Mouse (Mus musculus) liver, embryonic 11.5 days (tissue): ENCODE measurements around the gene Ganab. TPM values are rescaled to one million over a fixed set of nuclear protein-coding genes. Genes with fewer than 3 reads are reported as not detected.

Experiments
- ATAC-seq: fragments of 200-750 bp; cut with Nextera tagmentation; replicated peaks from 2 replicates; pipeline ENCODE4 v1.8.0; 2017; ENCODE audit warnings: moderate number of reproducible peaks, mild to moderate bottlenecking, moderate TSS enrichment, moderate library complexity; ENCODE audit not compliant: low FRiP score
- DNase-seq: peaks from one replicate; pipeline ENCODE4 v3.0.0-alpha.2; 2017; ENCODE audit warnings: low spot score
- H3K27ac ChIP-seq: fragments of 300-500 bp; sonication (generic); 2 replicates; pipeline ENCODE4 v1.5.1; 2014; ENCODE audit warnings: mild to moderate bottlenecking, low read depth, low read length, control low read depth
- H3K27me3 ChIP-seq: fragments of 300-500 bp; sonication (generic); replicated peaks from 2 replicates; pipeline ENCODE4 v1.6.1; 2014; ENCODE audit warnings: low read length, mixed read lengths; ENCODE audit not compliant: control insufficient read depth, insufficient read depth
- H3K36me3 ChIP-seq: fragments of 300-500 bp; sonication (generic); 2 replicates; pipeline ENCODE4 v1.6.1; 2014; ENCODE audit warnings: mild to moderate bottlenecking, low read length, moderate library complexity, mixed read lengths; ENCODE audit not compliant: control insufficient read depth, insufficient read depth
- H3K4me1 ChIP-seq: fragments of 300-500 bp; sonication (generic); replicated peaks from 2 replicates; pipeline ENCODE4 v1.6.1; 2014; ENCODE audit warnings: low read length, mixed read lengths; ENCODE audit not compliant: control insufficient read depth, insufficient read depth
- H3K4me2 ChIP-seq: fragments of 300-500 bp; sonication (generic); 2 replicates; pipeline ENCODE4 v1.6.1; 2014; ENCODE audit warnings: mild to moderate bottlenecking, control low read depth, moderate library complexity
- H3K4me3 ChIP-seq: fragments of 300-500 bp; sonication (generic); 2 replicates; pipeline ENCODE4 v1.5.1; 2014; ENCODE audit warnings: low read depth, low read length, control low read depth
- H3K9ac ChIP-seq: fragments of 300-500 bp; sonication (generic); 2 replicates; pipeline ENCODE4 v1.6.1; 2014; ENCODE audit warnings: low read depth, low read length, control low read depth
- H3K9me3 ChIP-seq: fragments of 300-500 bp; sonication (generic); 2 replicates; pipeline ENCODE4 v1.6.1; 2016; ENCODE audit warnings: low read length, inconsistent platforms, mixed read lengths; ENCODE audit not compliant: control insufficient read depth
- WGBS: fragments of 180-500 bp; shearing (Covaris S2); extraction: QIAGEN DNeasy Blood & Tissue Kit; methylation state at CpG from one replicate; pipeline ENCODE4 v1.1.7; 2014; 5-methylcytosine and 5-hydroxymethylcytosine counted together
- polyA plus RNA-seq: library from polyadenylated mRNA; unstranded; fragments of >200 nt; fragmentation: Nextera tagmentation; extraction: Ambion mirVana; gene quantifications from 2 replicates; pipeline ENCODE4 v1.2.1, GENCODE M21; 2014

Gene Ganab
- polyA plus RNA-seq, 1 experiment from 2014 or later: 91.8 TPM

- Histone ChIP-seq H3K4me3 (peak overlapping the region; percentile 87), H3K27ac (peak overlapping the region; percentile 92), H3K4me2 (peak overlapping the region; percentile 90), H3K9ac (peak overlapping the region; percentile 88), H3K4me1 (peaks cover 34% of the 10 kb centered on the region), H3K36me3 (peaks cover 27% of the 10 kb centered on the region), H3K27me3 (no peaks in the 10 kb centered on the region), H3K9me3 (no peaks in the 10 kb centered on the region)
- WGBS: 10% methylated on average over 11 of the region's 11 CpGs
- ATAC-seq: no peak
- DNase-seq: no peak
Measured at GRCm38 (mm10) chr19:8930117-8930516, 32.2 kb downstream of the Ganab start.

- H3K27ac ChIP-seq: no peak overlapping the region; the same call in 1 of the 2 replicates
- H3K4me2 ChIP-seq: peak overlapping the region; percentile 90
- DNase-seq (no peak), ATAC-seq (no peak)
- H3K27me3 ChIP-seq: no peaks in the 10 kb centered on the region
- peak overlapping the region; percentile 88 for H3K9ac ChIP-seq
- H3K36me3 ChIP-seq: peaks cover 25% of the 10 kb centered on the region
- WGBS: 80% methylated on average over 7 of the region's 7 CpGs
- peak overlapping the region; percentile 87 for H3K4me3 ChIP-seq
- no peaks in the 10 kb centered on the region for H3K9me3 ChIP-seq
- H3K4me1 ChIP-seq: peaks cover 34% of the 10 kb centered on the region
Measured at GRCm38 (mm10) chr19:8930771-8931170, 32.9 kb downstream of the Ganab start.

- Histone ChIP-seq H3K27me3 (no peaks in the 10 kb centered on the region), H3K27ac (no peak overlapping the region), H3K4me2 (no peak overlapping the region), H3K9me3 (no peaks in the 10 kb centered on the region), H3K9ac (no peak overlapping the region), H3K4me3 (no peak overlapping the region), H3K36me3 (peaks cover 33% of the 10 kb centered on the region), H3K4me1 (peaks cover 12% of the 10 kb centered on the region)
- ATAC-seq: no peak
- WGBS: 80% methylated on average over 2 of the region's 2 CpGs
- no peak for DNase-seq
Measured at GRCm38 (mm10) chr19:8936736-8937135, 38.9 kb downstream of the Ganab start.

GRCm38 (mm10) chr19:8940526-8941133, 42.8 kb downstream of the Ganab start:
- Histone ChIP-seq H3K27me3 (no peaks in the 10 kb centered on the region), H3K9ac (peak overlapping the region; percentile 99), H3K9me3 (no peaks in the 10 kb centered on the region), H3K4me2 (peak overlapping the region; percentile 75), H3K36me3 (peaks cover 24% of the 10 kb centered on the region), H3K4me1 (peaks cover 37% of the 10 kb centered on the region), H3K27ac (no peak overlapping the region), H3K4me3 (no peak overlapping the region)
- WGBS: 83% methylated on average over 15 of the region's 15 CpGs
- no peak for DNase-seq
- no peak for ATAC-seq

GRCm38 (mm10) chr19:8941136-8941514, 43.3 kb downstream of the Ganab start:
- H3K36me3 ChIP-seq: peaks cover 29% of the 10 kb centered on the region
- peak; percentile 4; the same call in 1 of the 2 replicates for ATAC-seq
- H3K4me3 ChIP-seq: peak overlapping the region; percentile 90
- 51% methylated on average over 10 of the region's 10 CpGs for WGBS
- DNase-seq: no peak
- no peaks in the 10 kb centered on the region for H3K9me3 ChIP-seq
- H3K9ac ChIP-seq: peak overlapping the region; percentile 99
- peak overlapping the region; percentile 75 for H3K4me2 ChIP-seq
- no peaks in the 10 kb centered on the region for H3K27me3 ChIP-seq
- peak overlapping the region; percentile 99 for H3K27ac ChIP-seq
- peaks cover 41% of the 10 kb centered on the region for H3K4me1 ChIP-seq

GRCm38 (mm10) chr19:8941515-8942217, 43.8 kb downstream of the Ganab start, which contains the start of gene Mta2:
Gene Mta2 (plus strand): TSS chr19:8941875.
- DNase-seq: peak; percentile 98
- peak; percentile 90 for ATAC-seq
- Histone ChIP-seq H3K27me3 (no peaks in the 10 kb centered on the region), H3K4me3 (peak within 1 kb of the TSS; percentile 90), H3K36me3 (peaks cover 28% of the 10 kb centered on the region), H3K27ac (peak within 1 kb of the TSS; percentile 99), H3K9ac (peak within 1 kb of the TSS; percentile 99), H3K4me1 (peaks cover 41% of the 10 kb centered on the region), H3K4me2 (peak within 1 kb of the TSS; percentile 75), H3K9me3 (no peaks in the 10 kb centered on the region)
- WGBS: under 1% methylated on average over 64 of the region's 64 CpGs

- peak overlapping the region; percentile 75 for H3K4me2 ChIP-seq
- peak overlapping the region; percentile 99 for H3K9ac ChIP-seq
- peaks cover 41% of the 10 kb centered on the region for H3K4me1 ChIP-seq
- H3K36me3 ChIP-seq: peaks cover 32% of the 10 kb centered on the region
- H3K4me3 ChIP-seq: peak overlapping the region; percentile 90
- DNase-seq (no peak), ATAC-seq (peak; percentile 37)
- no peaks in the 10 kb centered on the region for H3K27me3 ChIP-seq
- peak overlapping the region; percentile 99 for H3K27ac ChIP-seq
- no peaks in the 10 kb centered on the region for H3K9me3 ChIP-seq
- WGBS: under 1% methylated on average over 46 of the region's 46 CpGs
Measured at GRCm38 (mm10) chr19:8942276-8942964, 44.5 kb downstream of the Ganab start.

GRCm38 (mm10) chr19:8943047-8943446, 45.2 kb downstream of the Ganab start:
- ATAC-seq (no peak), DNase-seq (no peak)
- Histone ChIP-seq H3K4me1 (peaks cover 41% of the 10 kb centered on the region), H3K27ac (peak overlapping the region; percentile 99), H3K27me3 (no peaks in the 10 kb centered on the region), H3K9me3 (no peaks in the 10 kb centered on the region), H3K36me3 (peaks cover 35% of the 10 kb centered on the region), H3K9ac (peak overlapping the region; percentile 99), H3K4me3 (peak overlapping the region; percentile 90), H3K4me2 (peak overlapping the region; percentile 75)
- 57% methylated on average over 2 of the region's 2 CpGs for WGBS
